Mouse (Mus musculus) MEL (cell line): ENCODE measurements around the gene Higd1c. TPM values are rescaled to one million over a fixed set of nuclear protein-coding genes. Genes with fewer than 3 reads are reported as not detected.

Source experiments
- DNase-seq: peaks from one replicate; pipeline ENCODE4 v3.0.0; 2011; ENCODE audit warnings: low read depth, low spot score
- H3K27ac ChIP-seq: 2 replicates; pipeline ENCODE4 v1.5.1; 2012; ENCODE audit warnings: low read depth, mild to moderate bottlenecking, control low read depth, low read length, moderate library complexity; ENCODE audit not compliant: control insufficient read depth
- H3K27me3 ChIP-seq, 2 experiments: fragments of 150-350 bp in 1 of 2; sonication (generic) in 1 of 2; 2 replicates each; pipeline ENCODE4 v1.6.1; 2012; ENCODE audit warnings: low read length in 2 of 2, mild to moderate bottlenecking in 2 of 2, improper control_type of control experiment in 1 of 2, moderate library complexity in 1 of 2; ENCODE audit not compliant: insufficient read depth in 2 of 2, control insufficient read depth in 1 of 2
- H3K36me3 ChIP-seq, 2 experiments: 2 replicates each; pipeline ENCODE4 v1.6.1; 2012 to 2014; ENCODE audit warnings: low read length in 2 of 2, improper control_type of control experiment in 1 of 2, inconsistent platforms in 1 of 2, mild to moderate bottlenecking in 1 of 2; ENCODE audit not compliant: insufficient read depth in 2 of 2, control insufficient read depth in 1 of 2
- H3K4me1 ChIP-seq, 2 experiments: fragments of 150-350 bp in 1 of 2; sonication (generic) in 1 of 2; 2 replicates each; pipeline ENCODE4 v1.6.1; 2012; ENCODE audit warnings: low read length in 2 of 2, improper control_type of control experiment in 1 of 2, mild to moderate bottlenecking in 1 of 2; ENCODE audit not compliant: insufficient read depth in 2 of 2, control insufficient read depth in 1 of 2
- H3K4me3 ChIP-seq, 2 experiments: fragments of 150-350 bp in 1 of 2; sonication (generic) in 1 of 2; 2 replicates each; pipeline ENCODE4 v1.5.1; 2012; ENCODE audit warnings: low read depth in 2 of 2, low read length in 2 of 2, mild to moderate bottlenecking in 2 of 2, moderate library complexity in 2 of 2, control low read depth in 1 of 2, improper control_type of control experiment in 1 of 2; ENCODE audit not compliant: control insufficient read depth in 1 of 2, insufficient read depth in 1 of 2
- H3K79me2 ChIP-seq: 2 replicates; pipeline ENCODE4 v1.6.1; 2012; ENCODE audit warnings: mild to moderate bottlenecking, low read length, moderate library complexity; ENCODE audit not compliant: control insufficient read depth, poor library complexity, insufficient read depth
- H3K9ac ChIP-seq: 2 replicates; pipeline ENCODE4 v1.6.1; 2012; ENCODE audit warnings: low read depth, mild to moderate bottlenecking, control low read depth, low read length, moderate library complexity; ENCODE audit not compliant: control insufficient read depth, poor library complexity, severe bottlenecking
- H3K9me3 ChIP-seq: fragments of 150-350 bp; sonication (generic); replicated peaks from 2 replicates; pipeline ENCODE4 v1.6.1; 2012; ENCODE audit warnings: mild to moderate bottlenecking, low read length, improper control_type of control experiment, moderate library complexity; ENCODE audit not compliant: insufficient read depth
- CTCF ChIP-seq, 3 experiments: IDR thresholded peaks in 2 of 3; conservative IDR thresholded peaks in 1 of 3; 2 replicates each; pipeline ENCODE4 v1.5.1; 2011 to 2012; ENCODE audit warnings: low read length in 3 of 3, low read depth in 2 of 3, mild to moderate bottlenecking in 2 of 3, improper control_type of control experiment in 1 of 3, inconsistent platforms in 1 of 3, mixed read lengths in 1 of 3, moderate library complexity in 1 of 3; ENCODE audit not compliant: control insufficient read depth in 1 of 3, insufficient read depth in 1 of 3, poor library complexity in 1 of 3, severe bottlenecking in 1 of 3
- GATA1 ChIP-seq: IDR thresholded peaks from 2 replicates; pipeline ENCODE4 v1.6.1; 2011; ENCODE audit warnings: low read depth, low read length, improper control_type of control experiment
- HCFC1 ChIP-seq: IDR thresholded peaks from 2 replicates; pipeline ENCODE4 v1.6.1; 2012; ENCODE audit warnings: low read depth, mild to moderate bottlenecking, inconsistent platforms, low read length, improper control_type of control experiment, moderate library complexity
- KAT2A ChIP-seq: conservative IDR thresholded peaks from 2 replicates; pipeline ENCODE4 v1.6.1; 2012; ENCODE audit warnings: low read depth, low read length, improper control_type of control experiment, inconsistent platforms
- NELFE ChIP-seq: IDR thresholded peaks from 2 replicates; pipeline ENCODE4 v1.6.1; 2011; ENCODE audit warnings: low read depth, low read length, improper control_type of control experiment
- NRF1 ChIP-seq: IDR thresholded peaks from 2 replicates; pipeline ENCODE4 v1.6.1; 2014; ENCODE audit warnings: low read depth, mild to moderate bottlenecking, inconsistent platforms, low read length, improper control_type of control experiment, moderate library complexity; ENCODE audit not compliant: poor library complexity, insufficient read depth, severe bottlenecking
- POLR2AphosphoS2 ChIP-seq: IDR thresholded peaks from 2 replicates; pipeline ENCODE4 v1.6.1; 2011; ENCODE audit warnings: low read length, improper control_type of control experiment
- POLR2AphosphoS5 ChIP-seq: IDR thresholded peaks from 2 replicates; pipeline ENCODE4 v1.6.1; 2012; ENCODE audit warnings: low read depth, borderline replicate concordance, mild to moderate bottlenecking, inconsistent platforms, low read length, moderate library complexity, mixed read lengths
- SIN3A ChIP-seq: IDR thresholded peaks from 2 replicates; pipeline ENCODE4 v1.6.1; 2012; ENCODE audit warnings: low read length, improper control_type of control experiment, inconsistent platforms
- SMC3 ChIP-seq: IDR thresholded peaks from 2 replicates; pipeline ENCODE4 v1.6.1; 2011; ENCODE audit warnings: low read depth, low read length, improper control_type of control experiment
- UBTF ChIP-seq: IDR thresholded peaks from 2 replicates; pipeline ENCODE4 v1.6.1; 2012; ENCODE audit warnings: low read depth, mild to moderate bottlenecking, inconsistent platforms, low read length, improper control_type of control experiment, moderate library complexity, borderline replicate concordance; ENCODE audit not compliant: insufficient read depth
- polyA plus RNA-seq, 2 experiments: library from polyadenylated mRNA; stranded (reverse) in 1 of 2; unstranded in 1 of 2; fragments of >175 nt in 1 of 2; fragments of >200 nt in 1 of 2; gene quantifications; 2 replicates each; pipeline versions ENCODE4 v1.2.1 to v1.2.4; 2012; ENCODE audit warnings: low replicate concordance in 2 of 2, low read depth in 1 of 2; ENCODE audit not compliant: insufficient read length in 2 of 2, insufficient read depth in 1 of 2, missing spikeins in 1 of 2
- total RNA-seq: library from RNA; depleted of rRNA; stranded (reverse); fragments of 300-350 nt; gene quantifications from 2 replicates; pipeline ENCODE4 v1.2.3, GENCODE M21; 2012

The Higd1c gene
- total and polyA plus RNA-seq, 3 experiments = not detected

DNA sequence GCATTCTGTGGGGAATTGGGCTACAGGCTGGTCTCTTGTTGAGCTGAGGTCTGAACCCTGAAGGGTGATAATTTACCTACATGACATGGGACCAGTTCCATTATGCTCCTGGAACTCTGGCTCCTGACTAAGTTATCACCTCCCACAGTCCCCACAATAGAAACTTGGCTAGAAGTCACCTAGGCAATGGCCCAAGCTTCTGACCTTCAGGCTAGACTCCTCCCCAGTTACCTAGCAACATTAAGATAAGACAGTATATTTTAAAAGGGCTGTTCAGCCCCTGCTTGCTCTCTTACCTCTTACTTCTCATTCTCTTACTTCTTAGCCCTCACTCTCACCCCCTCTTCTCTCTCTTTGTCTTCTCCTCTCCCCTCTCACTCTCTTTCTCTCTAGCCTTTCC lies 18.9 kb upstream of the Higd1c start:
- Histone ChIP-seq H3K4me1 (peaks cover 3% of the 10 kb centered on the region in 2 experiments; a peak in 2 of 4 replicates), H3K9me3 (no peaks in the 10 kb centered on the region), H3K79me2 (no peaks in the 10 kb centered on the region), H3K27me3 (peaks cover 0 to 3% of the 10 kb centered on the region in 2 experiments; a peak in 2 of 4 replicates), H3K36me3 (no peaks in the 10 kb centered on the region), H3K9ac (no peak overlapping the region), H3K4me3 (no peak overlapping the region), H3K27ac (no peak overlapping the region)
- no peak for DNase-seq
- TF ChIP-seq CTCF (IDR thresholded peaks at IDR 0.05 in 2 of 3, conservative IDR thresholded peaks at IDR 0.05 in 1 of 3; ENCODE audit: control insufficient read depth in 1 of 3, insufficient read depth in 1 of 3, low read depth in 2 of 3, low read length in 3 of 3, poor library complexity in 1 of 3, severe bottlenecking in 1 of 3) (no peak), GATA1 (peak; percentile 52; the same call in 1 of the 2 replicates)

DNA sequence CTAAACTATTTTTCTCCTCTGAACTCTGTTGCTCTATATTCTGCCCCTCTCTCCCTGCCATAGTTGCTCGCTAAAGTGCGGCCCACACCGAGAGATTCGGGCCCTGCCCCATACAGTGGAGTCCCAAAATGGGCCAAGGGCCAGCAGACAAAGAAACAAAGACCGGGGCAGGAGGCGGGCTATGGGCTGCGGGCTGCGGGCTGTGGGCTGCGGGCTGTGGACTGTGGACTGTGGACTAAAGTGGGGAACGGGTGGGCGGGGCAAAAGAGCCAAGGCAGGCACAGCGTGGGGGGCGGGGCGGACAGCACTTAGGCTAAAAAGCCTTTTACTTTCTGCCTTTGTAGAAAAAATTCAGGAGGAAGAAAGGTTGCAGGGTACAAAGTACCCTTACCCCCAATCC lies 17.6 kb upstream of the Higd1c start:
- no peak for DNase-seq
- no peak overlapping the region for H3K27ac ChIP-seq

DNA sequence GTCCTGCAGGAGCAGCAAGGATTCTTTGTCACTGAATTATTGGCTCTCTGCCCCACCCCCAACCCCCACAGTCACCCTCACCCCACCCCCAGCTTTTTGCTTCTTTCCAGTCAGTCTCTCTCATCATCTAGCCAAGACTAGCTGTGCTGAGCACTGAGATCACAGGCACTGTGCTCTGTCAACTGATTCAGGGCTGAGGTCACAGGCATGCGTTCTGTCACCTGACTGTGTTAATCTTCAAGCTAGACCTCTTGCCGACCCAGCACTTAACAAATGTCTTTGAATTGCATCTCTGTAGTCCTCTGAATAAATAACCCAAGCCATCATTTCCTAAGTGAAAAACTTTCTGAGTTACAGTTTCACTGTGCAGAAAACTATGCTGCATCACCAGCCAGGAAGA lies 14.8 kb upstream of the Higd1c start:
- peaks cover 3% of the 10 kb centered on the region in 2 experiments; a peak in 2 of 4 replicates for H3K4me1 ChIP-seq
- no peak overlapping the region for H3K27ac ChIP-seq
- H3K36me3 ChIP-seq = no peaks in the 10 kb centered on the region
- peaks cover 2 to 5% of the 10 kb centered on the region in 2 experiments; a peak in 3 of 4 replicates for H3K27me3 ChIP-seq
- no peaks in the 10 kb centered on the region for H3K9me3 ChIP-seq
- no peak for DNase-seq
- H3K4me3 ChIP-seq = no peak overlapping the region
- H3K79me2 ChIP-seq = no peaks in the 10 kb centered on the region
- TF ChIP-seq HCFC1 = no peak
- H3K9ac ChIP-seq = no peak overlapping the region

More for the DNA sequence above, 17.6 kb upstream of the Higd1c start:
- H3K79me2 ChIP-seq = no peaks in the 10 kb centered on the region
- TF ChIP-seq NELFE = no peak
- TF ChIP-seq GATA1 = no peak
- TF ChIP-seq POLR2AphosphoS2 = no peak
- no peak for TF ChIP-seq NRF1
- TF ChIP-seq UBTF = no peak
- no peak for TF ChIP-seq SIN3A
- TF ChIP-seq POLR2AphosphoS5 = no peak
- no peak for TF ChIP-seq HCFC1
- no peak for TF ChIP-seq SMC3
- TF ChIP-seq KAT2A = no peak
- TF ChIP-seq CTCF (IDR thresholded peaks at IDR 0.05 in 2 of 3, conservative IDR thresholded peaks at IDR 0.05 in 1 of 3; ENCODE audit: control insufficient read depth in 1 of 3, insufficient read depth in 1 of 3, low read depth in 2 of 3, low read length in 3 of 3, poor library complexity in 1 of 3, severe bottlenecking in 1 of 3) = no peak
- TF ChIP-seq, all 39 proteins: peak for 0
- Histone ChIP-seq H3K36me3 (no peaks in the 10 kb centered on the region), H3K9me3 (no peaks in the 10 kb centered on the region), H3K9ac (no peak overlapping the region), H3K27me3 (peaks cover 0 to 4% of the 10 kb centered on the region in 2 experiments; a peak in 2 of 4 replicates), H3K4me3 (no peak overlapping the region), H3K4me1 (peaks cover 3% of the 10 kb centered on the region in 2 experiments; a peak in 2 of 4 replicates)
